Mouse (Mus musculus) liver, adult 2 months (tissue): Measurements from ENCODE around the gene Pla2g2d. TPM values are rescaled to one million over a fixed set of nuclear protein-coding genes. Genes with fewer than 3 reads are reported as not detected.

ENCODE experiments used
- DNase-seq: peaks from one replicate; pipeline ENCODE4 v3.0.0-alpha.2; 2011; ENCODE audit warnings: low read depth, low spot score; ENCODE audit errors: extremely low read depth
- H3K27ac ChIP-seq: fragments of 200-500 bp; replicated peaks from 2 replicates; pipeline ENCODE4 v1.5.1; 2012; ENCODE audit warnings: low read depth, mild to moderate bottlenecking, control low read depth, inconsistent platforms, low read length; ENCODE audit not compliant: insufficient read depth
- H3K27me3 ChIP-seq: fragments of 200-500 bp; 2 replicates; pipeline ENCODE4 v1.6.1; 2012; ENCODE audit warnings: mild to moderate bottlenecking, moderate library complexity, low read length, inconsistent platforms; ENCODE audit not compliant: control insufficient read depth, insufficient read depth
- H3K36me3 ChIP-seq: fragments of 200-500 bp; 2 replicates; pipeline ENCODE4 v1.6.1; 2012; ENCODE audit warnings: low read length, inconsistent platforms; ENCODE audit not compliant: control insufficient read depth, insufficient read depth
- H3K4me1 ChIP-seq: fragments of 200-500 bp; 2 replicates; pipeline ENCODE4 v1.6.1; 2011; ENCODE audit warnings: low read length; ENCODE audit not compliant: control insufficient read depth, insufficient read depth
- H3K4me3 ChIP-seq: fragments of 200-500 bp; 2 replicates; pipeline ENCODE4 v1.5.1; 2011; ENCODE audit warnings: low read depth, mild to moderate bottlenecking, control low read depth, low read length, moderate library complexity; ENCODE audit not compliant: insufficient read depth
- H3K79me2 ChIP-seq: fragments of 200-500 bp; 2 replicates; pipeline ENCODE4 v1.6.1; 2012; ENCODE audit warnings: inconsistent platforms, mild to moderate bottlenecking, low read length, moderate library complexity; ENCODE audit not compliant: control insufficient read depth, insufficient read depth
- H3K9ac ChIP-seq: fragments of 200-500 bp; 2 replicates; pipeline ENCODE4 v1.6.1; 2012; ENCODE audit warnings: low read depth, mild to moderate bottlenecking, control low read depth, inconsistent platforms, low read length
- CTCF ChIP-seq: fragments of 200-500 bp; IDR thresholded peaks from 2 replicates; pipeline ENCODE4 v1.5.1; 2011; ENCODE audit warnings: low read depth, low read length, control low read depth
- POLR2A ChIP-seq: fragments of 200-500 bp; IDR thresholded peaks from 2 replicates; pipeline ENCODE4 v1.6.1; 2011; ENCODE audit warnings: low read length, control low read depth; ENCODE audit not compliant: insufficient read depth; ENCODE audit errors: extremely low read depth
- WGBS: fragments of 180-500 bp; shearing (Covaris S2); methylation state at CpG from one replicate; pipeline ENCODE4 v1.1.7; 2018; 5-methylcytosine and 5-hydroxymethylcytosine counted together
- polyA plus RNA-seq: library from polyadenylated mRNA; depleted of rRNA; stranded (reverse); fragments of >200 nt; gene quantifications from 2 replicates; pipeline ENCODE4 v1.2.3, GENCODE M21; 2012
- total RNA-seq: library from RNA; depleted of rRNA; stranded (reverse); fragments of >200 nt; gene quantifications from 2 replicates; pipeline ENCODE4 v1.2.3, GENCODE M21; 2014

Pla2g2d gene
- total and polyA plus RNA-seq, 2 experiments = not detected

- no peak overlapping the region for H3K4me3 ChIP-seq
- TF ChIP-seq CTCF = no peak
- no peak for TF ChIP-seq POLR2A
- 44% methylated on average over 6 of the region's 6 CpGs for WGBS
- H3K27ac ChIP-seq = no peak overlapping the region
- H3K4me1 ChIP-seq = peaks cover 2% of the 10 kb centered on the region; the same call in 1 of the 2 replicates
- H3K79me2 ChIP-seq = no peaks in the 10 kb centered on the region
- no peaks in the 10 kb centered on the region for H3K36me3 ChIP-seq
- no peak overlapping the region for H3K9ac ChIP-seq
- no peaks in the 10 kb centered on the region; the same call in 1 of the 2 replicates for H3K27me3 ChIP-seq
- no peak for DNase-seq
These were observed 21.1 kb downstream of the Pla2g2d start for GRCm38 (mm10) chr4:138796513-138797216.

- WGBS = 80% methylated on average over 4 of the region's 4 CpGs
- Histone ChIP-seq H3K79me2 (no peaks in the 10 kb centered on the region), H3K4me3 (no peak overlapping the region), H3K27me3 (no peaks in the 10 kb centered on the region; the same call in 1 of the 2 replicates), H3K9ac (no peak overlapping the region), H3K27ac (no peak overlapping the region), H3K4me1 (peaks cover 2% of the 10 kb centered on the region; the same call in 1 of the 2 replicates), H3K36me3 (no peaks in the 10 kb centered on the region)
- no peak for TF ChIP-seq CTCF
- TF ChIP-seq POLR2A = no peak
- no peak for DNase-seq
These were observed 21.7 kb downstream of the Pla2g2d start for GRCm38 (mm10) chr4:138797217-138797570.

- peaks cover 2% of the 10 kb centered on the region; the same call in 1 of the 2 replicates for H3K4me1 ChIP-seq
- no peak overlapping the region for H3K9ac ChIP-seq
- DNase-seq = peak; percentile 64
- 38% methylated on average over 12 of the region's 12 CpGs for WGBS
- no peaks in the 10 kb centered on the region for H3K27me3 ChIP-seq
- H3K27ac ChIP-seq = no peak overlapping the region
- no peaks in the 10 kb centered on the region for H3K36me3 ChIP-seq
- no peak overlapping the region for H3K4me3 ChIP-seq
- H3K79me2 ChIP-seq = no peaks in the 10 kb centered on the region
- TF ChIP-seq POLR2A (no peak), CTCF (no peak)
These were observed 24.7 kb downstream of the Pla2g2d start for GRCm38 (mm10) chr4:138800134-138800744.

GRCm38 (mm10) chr4:138801631-138802030 is 26.1 kb downstream of the Pla2g2d start:
- TF ChIP-seq CTCF (no peak), POLR2A (no peak)
- DNase-seq = no peak
- Histone ChIP-seq H3K27me3 (no peaks in the 10 kb centered on the region), H3K9ac (no peak overlapping the region), H3K36me3 (no peaks in the 10 kb centered on the region), H3K79me2 (no peaks in the 10 kb centered on the region), H3K4me1 (peaks cover 2% of the 10 kb centered on the region; the same call in 1 of the 2 replicates), H3K4me3 (no peak overlapping the region), H3K27ac (no peak overlapping the region)
- WGBS = 94% methylated on average over 4 of the region's 4 CpGs

GRCm38 (mm10) chr4:138802917-138803316 is 27.4 kb downstream of the Pla2g2d start:
- Histone ChIP-seq H3K9ac (no peak overlapping the region), H3K79me2 (no peaks in the 10 kb centered on the region), H3K36me3 (no peaks in the 10 kb centered on the region), H3K4me3 (no peak overlapping the region), H3K27ac (no peak overlapping the region), H3K27me3 (no peaks in the 10 kb centered on the region), H3K4me1 (peaks cover 2% of the 10 kb centered on the region; the same call in 1 of the 2 replicates)
- TF ChIP-seq POLR2A = no peak
- TF ChIP-seq CTCF = no peak
- no peak for DNase-seq
- 85% methylated on average over 11 of the region's 11 CpGs for WGBS

GRCm38 (mm10) chr4:138805248-138805647 is 29.7 kb downstream of the Pla2g2d start:
- no peak for TF ChIP-seq POLR2A
- no peak for TF ChIP-seq CTCF
- no peaks in the 10 kb centered on the region for H3K36me3 ChIP-seq
- WGBS = 41% methylated on average over 8 of the region's 8 CpGs
- peak; percentile 59 for DNase-seq
- H3K4me3 ChIP-seq = no peak overlapping the region
- H3K27ac ChIP-seq = no peak overlapping the region
- H3K27me3 ChIP-seq = no peaks in the 10 kb centered on the region
- H3K79me2 ChIP-seq = no peaks in the 10 kb centered on the region
- no peaks in the 10 kb centered on the region; the same call in 1 of the 2 replicates for H3K4me1 ChIP-seq
- H3K9ac ChIP-seq = no peak overlapping the region
